Mouse (Mus musculus) liver, embryonic 11.5 days (tissue): ENCODE measurements around the gene Adamts13. TPM values are rescaled to one million over a fixed set of nuclear protein-coding genes. Genes with fewer than 3 reads are reported as not detected.
A peak's percentile ranks its signal among the peaks of the same experiment; 100 is the strongest.

Source experiments
- ATAC-seq: fragments of 200-750 bp; cut with Nextera tagmentation; replicated peaks from 2 replicates; pipeline ENCODE4 v1.8.0; 2017; ENCODE audit warnings: moderate number of reproducible peaks, mild to moderate bottlenecking, moderate TSS enrichment, moderate library complexity; ENCODE audit not compliant: low FRiP score
- DNase-seq: peaks from one replicate; pipeline ENCODE4 v3.0.0-alpha.2; 2017; ENCODE audit warnings: low spot score
- H3K27ac ChIP-seq: fragments of 300-500 bp; sonication (generic); 2 replicates; pipeline ENCODE4 v1.5.1; 2014; ENCODE audit warnings: mild to moderate bottlenecking, low read depth, low read length, control low read depth
- H3K27me3 ChIP-seq: fragments of 300-500 bp; sonication (generic); replicated peaks from 2 replicates; pipeline ENCODE4 v1.6.1; 2014; ENCODE audit warnings: low read length, mixed read lengths; ENCODE audit not compliant: control insufficient read depth, insufficient read depth
- H3K36me3 ChIP-seq: fragments of 300-500 bp; sonication (generic); 2 replicates; pipeline ENCODE4 v1.6.1; 2014; ENCODE audit warnings: mild to moderate bottlenecking, low read length, moderate library complexity, mixed read lengths; ENCODE audit not compliant: control insufficient read depth, insufficient read depth
- H3K4me1 ChIP-seq: fragments of 300-500 bp; sonication (generic); replicated peaks from 2 replicates; pipeline ENCODE4 v1.6.1; 2014; ENCODE audit warnings: low read length, mixed read lengths; ENCODE audit not compliant: control insufficient read depth, insufficient read depth
- H3K4me2 ChIP-seq: fragments of 300-500 bp; sonication (generic); 2 replicates; pipeline ENCODE4 v1.6.1; 2014; ENCODE audit warnings: mild to moderate bottlenecking, control low read depth, moderate library complexity
- H3K4me3 ChIP-seq: fragments of 300-500 bp; sonication (generic); 2 replicates; pipeline ENCODE4 v1.5.1; 2014; ENCODE audit warnings: low read depth, low read length, control low read depth
- H3K9ac ChIP-seq: fragments of 300-500 bp; sonication (generic); 2 replicates; pipeline ENCODE4 v1.6.1; 2014; ENCODE audit warnings: low read depth, low read length, control low read depth
- H3K9me3 ChIP-seq: fragments of 300-500 bp; sonication (generic); 2 replicates; pipeline ENCODE4 v1.6.1; 2016; ENCODE audit warnings: low read length, inconsistent platforms, mixed read lengths; ENCODE audit not compliant: control insufficient read depth
- WGBS: fragments of 180-500 bp; shearing (Covaris S2); extraction: QIAGEN DNeasy Blood & Tissue Kit; methylation state at CpG from one replicate; pipeline ENCODE4 v1.1.7; 2014; 5-methylcytosine and 5-hydroxymethylcytosine counted together
- polyA plus RNA-seq: library from polyadenylated mRNA; unstranded; fragments of >200 nt; fragmentation: Nextera tagmentation; extraction: Ambion mirVana; gene quantifications from 2 replicates; pipeline ENCODE4 v1.2.1, GENCODE M21; 2014

The Adamts13 gene
- polyA plus RNA-seq, 1 experiment from 2014 or later, result 0.63 TPM

DNA sequence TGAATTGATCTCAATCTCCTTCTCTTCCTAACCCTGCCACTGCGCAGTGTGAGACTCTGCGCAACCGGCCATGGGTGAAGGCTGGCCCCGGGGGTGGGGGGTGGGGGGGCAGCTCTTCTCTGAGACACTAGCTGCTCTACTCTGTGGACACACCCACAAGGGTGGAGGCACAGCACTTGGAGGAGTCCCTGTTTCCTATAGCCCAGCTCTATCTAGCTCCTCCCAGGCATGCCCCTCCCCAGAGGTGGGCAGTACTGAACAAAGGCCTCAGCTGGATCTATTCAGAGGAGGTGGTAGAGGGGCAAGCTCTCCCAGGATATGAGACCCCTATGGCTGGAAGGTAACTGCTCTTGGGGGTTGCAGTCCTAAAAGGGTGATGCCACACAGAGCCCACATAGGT is 63.8 kb downstream of the Adamts13 start:
- H3K36me3 ChIP-seq, result no peaks in the 10 kb centered on the region
- no peak overlapping the region for H3K4me3 ChIP-seq
- H3K4me2 ChIP-seq, result no peak overlapping the region
- no peak overlapping the region for H3K9ac ChIP-seq
- ATAC-seq (peak; percentile 47; the same call in 1 of the 2 replicates), DNase-seq (no peak)
- no peaks in the 10 kb centered on the region; the same call in 1 of the 2 replicates for H3K27me3 ChIP-seq
- no peaks in the 10 kb centered on the region for H3K9me3 ChIP-seq
- WGBS, result 64% methylated on average over 4 of the region's 4 CpGs
- no peaks in the 10 kb centered on the region; the same call in 1 of the 2 replicates for H3K4me1 ChIP-seq
- H3K27ac ChIP-seq, result no peak overlapping the region

DNA sequence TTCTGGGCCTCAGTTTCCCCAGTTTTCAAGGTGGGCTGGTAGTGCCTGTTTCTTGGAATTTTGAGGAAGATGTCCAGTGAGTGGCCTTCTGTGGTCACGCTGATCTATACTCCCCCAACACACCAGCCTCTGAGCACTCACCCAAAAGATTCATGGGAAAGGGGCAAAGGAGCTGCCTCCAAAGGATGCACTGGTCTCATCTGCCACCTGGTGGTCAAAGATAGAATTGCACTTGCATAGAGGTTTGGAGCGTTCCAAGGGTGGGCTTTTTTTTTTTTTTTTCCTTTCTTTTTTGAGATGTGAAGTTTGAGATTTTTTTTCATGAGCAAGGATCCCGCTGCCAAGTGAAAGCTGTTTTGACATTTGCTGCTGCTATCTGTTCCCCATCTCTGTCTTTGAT is 65.4 kb downstream of the Adamts13 start:
- WGBS, result 0% methylated on average over 3 of the region's 3 CpGs

GRCm38 (mm10) chr2:27039286-27039685 is 66.1 kb downstream of the Adamts13 start:
- DNase-seq, result no peak
- no peak overlapping the region for H3K9ac ChIP-seq
- no peak overlapping the region for H3K27ac ChIP-seq
- no peaks in the 10 kb centered on the region for H3K9me3 ChIP-seq
- ATAC-seq, result no peak
- H3K4me1 ChIP-seq, result no peaks in the 10 kb centered on the region; the same call in 1 of the 2 replicates
- 6% methylated on average over 1 of the region's 1 CpGs for WGBS
- no peaks in the 10 kb centered on the region for H3K36me3 ChIP-seq
- H3K27me3 ChIP-seq, result no peaks in the 10 kb centered on the region; the same call in 1 of the 2 replicates
- no peak overlapping the region for H3K4me2 ChIP-seq
- no peak overlapping the region for H3K4me3 ChIP-seq

More for the DNA sequence above, 65.4 kb downstream of the Adamts13 start:
- no peaks in the 10 kb centered on the region; the same call in 1 of the 2 replicates for H3K4me1 ChIP-seq
- ATAC-seq (0 out of 2 replicates have a peak, but pooled peaks have one; percentile 22), DNase-seq (no peak)
- no peaks in the 10 kb centered on the region; the same call in 1 of the 2 replicates for H3K27me3 ChIP-seq
- H3K36me3 ChIP-seq, result no peaks in the 10 kb centered on the region
- H3K4me2 ChIP-seq, result no peak overlapping the region
- no peak overlapping the region for H3K4me3 ChIP-seq
- H3K9ac ChIP-seq, result no peak overlapping the region
- H3K9me3 ChIP-seq, result no peaks in the 10 kb centered on the region
- no peak overlapping the region for H3K27ac ChIP-seq

GRCm38 (mm10) chr2:27042131-27042844 is 69.1 kb downstream of the Adamts13 start:
- no peaks in the 10 kb centered on the region for H3K9me3 ChIP-seq
- no peak overlapping the region for H3K4me2 ChIP-seq
- H3K27ac ChIP-seq, result no peak overlapping the region
- 0 out of 2 replicates have a peak, but pooled peaks have one; percentile 21 for ATAC-seq
- WGBS, result 64% methylated on average over 8 of the region's 8 CpGs
- no peaks in the 10 kb centered on the region for H3K4me1 ChIP-seq
- H3K4me3 ChIP-seq, result no peak overlapping the region
- no peaks in the 10 kb centered on the region for H3K36me3 ChIP-seq
- no peak overlapping the region for H3K9ac ChIP-seq
- no peak for DNase-seq
- no peaks in the 10 kb centered on the region; the same call in 1 of the 2 replicates for H3K27me3 ChIP-seq

DNA sequence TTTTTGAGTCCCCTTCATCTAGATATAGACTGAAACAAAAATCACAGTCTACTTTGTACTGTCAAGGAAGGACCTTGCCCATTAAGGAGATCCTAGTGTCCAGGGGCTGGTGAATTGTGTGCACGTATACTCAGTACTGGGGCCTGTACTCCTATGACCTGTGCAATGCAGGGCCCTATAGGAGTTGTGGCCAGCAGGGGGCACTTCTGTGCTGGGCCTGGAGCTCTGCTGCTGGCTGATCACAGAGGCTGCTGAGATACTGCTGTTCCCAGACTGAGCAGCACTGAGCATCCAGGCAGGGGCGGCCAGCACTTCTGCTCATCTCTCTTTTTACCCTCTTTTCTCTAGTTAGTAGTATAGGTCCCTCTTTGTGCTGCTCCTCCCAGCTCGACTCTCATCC is 70.2 kb downstream of the Adamts13 start:
- DNase-seq (no peak), ATAC-seq (peak; percentile 59; the same call in 1 of the 2 replicates)
- 18% methylated on average over 3 of the region's 3 CpGs for WGBS
- Histone ChIP-seq H3K4me3 (no peak overlapping the region), H3K9ac (no peak overlapping the region), H3K9me3 (no peaks in the 10 kb centered on the region), H3K4me1 (no peaks in the 10 kb centered on the region), H3K27me3 (no peaks in the 10 kb centered on the region; the same call in 1 of the 2 replicates), H3K4me2 (no peak overlapping the region), H3K27ac (no peak overlapping the region), H3K36me3 (no peaks in the 10 kb centered on the region)

GRCm38 (mm10) chr2:27044166-27044565 is 71.0 kb downstream of the Adamts13 start:
- no peak overlapping the region for H3K4me3 ChIP-seq
- no peaks in the 10 kb centered on the region for H3K9me3 ChIP-seq
- no peaks in the 10 kb centered on the region for H3K4me1 ChIP-seq
- H3K27ac ChIP-seq, result no peak overlapping the region
- DNase-seq (no peak), ATAC-seq (no peak)
- 67% methylated on average over 4 of the region's 4 CpGs for WGBS
- no peak overlapping the region for H3K4me2 ChIP-seq
- H3K36me3 ChIP-seq, result no peaks in the 10 kb centered on the region
- H3K27me3 ChIP-seq, result no peaks in the 10 kb centered on the region; the same call in 1 of the 2 replicates
- no peak overlapping the region for H3K9ac ChIP-seq

GRCm38 (mm10) chr2:27044641-27045040 is 71.4 kb downstream of the Adamts13 start:
- DNase-seq (no peak), ATAC-seq (no peak)
- no peak overlapping the region for H3K27ac ChIP-seq
- no peak overlapping the region for H3K4me2 ChIP-seq
- no peaks in the 10 kb centered on the region for H3K4me1 ChIP-seq
- no peak overlapping the region for H3K9ac ChIP-seq
- WGBS, result 70% methylated on average over 3 of the region's 3 CpGs
- H3K27me3 ChIP-seq, result no peaks in the 10 kb centered on the region; the same call in 1 of the 2 replicates
- H3K4me3 ChIP-seq, result no peak overlapping the region
- H3K9me3 ChIP-seq, result no peaks in the 10 kb centered on the region
- no peaks in the 10 kb centered on the region for H3K36me3 ChIP-seq

DNA sequence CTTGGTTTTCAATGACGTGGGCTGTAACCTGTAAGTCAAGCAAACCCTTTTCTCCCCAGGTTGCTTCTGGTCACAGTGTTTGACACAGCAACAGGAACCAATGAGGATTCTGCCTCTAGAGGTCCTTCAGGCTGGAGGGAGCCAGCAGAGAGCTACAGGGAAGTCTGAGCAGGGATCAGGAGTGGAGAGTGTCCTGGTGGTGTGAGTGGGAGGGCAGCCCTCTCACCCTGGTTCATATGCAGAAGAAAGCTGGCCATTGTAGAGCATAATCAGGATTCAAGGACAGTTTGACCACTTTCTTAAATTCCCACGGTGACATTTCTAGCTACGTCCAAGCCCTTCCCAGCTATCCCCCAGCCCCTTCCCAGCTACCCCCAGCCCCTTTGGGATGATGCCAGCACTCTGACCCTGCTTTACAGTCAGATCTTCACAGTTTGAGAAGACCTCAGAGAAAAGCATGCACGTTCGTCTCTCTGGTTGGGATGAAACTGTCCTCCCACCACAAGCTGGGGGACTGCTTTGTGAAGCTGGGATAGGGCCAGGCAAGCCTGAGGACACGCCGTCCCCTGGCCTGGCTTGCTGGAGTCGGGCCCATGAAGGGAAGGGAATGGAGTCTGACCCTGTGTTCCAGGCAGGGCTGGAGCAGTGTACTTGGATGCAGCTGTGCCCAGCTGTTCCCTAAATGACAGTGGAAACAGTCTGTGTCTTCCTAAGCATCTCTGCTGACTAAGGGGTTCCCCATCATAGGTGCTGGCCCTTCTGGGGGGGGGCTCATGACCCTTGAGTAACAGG is 73.0 kb downstream of the Adamts13 start:
- ATAC-seq (no peak), DNase-seq (no peak)
- H3K4me2 ChIP-seq, result no peak overlapping the region
- H3K9me3 ChIP-seq, result no peaks in the 10 kb centered on the region
- H3K36me3 ChIP-seq, result no peaks in the 10 kb centered on the region
- no peak overlapping the region for H3K9ac ChIP-seq
- no peaks in the 10 kb centered on the region for H3K4me1 ChIP-seq
- 62% methylated on average over 8 of the region's 8 CpGs for WGBS
- H3K27me3 ChIP-seq, result no peaks in the 10 kb centered on the region
- no peak overlapping the region for H3K27ac ChIP-seq
- H3K4me3 ChIP-seq, result no peak overlapping the region
